Mouse (Mus musculus): ENCODE measurements around the gene Gxylt2.

Gxylt2 gene

DNA sequence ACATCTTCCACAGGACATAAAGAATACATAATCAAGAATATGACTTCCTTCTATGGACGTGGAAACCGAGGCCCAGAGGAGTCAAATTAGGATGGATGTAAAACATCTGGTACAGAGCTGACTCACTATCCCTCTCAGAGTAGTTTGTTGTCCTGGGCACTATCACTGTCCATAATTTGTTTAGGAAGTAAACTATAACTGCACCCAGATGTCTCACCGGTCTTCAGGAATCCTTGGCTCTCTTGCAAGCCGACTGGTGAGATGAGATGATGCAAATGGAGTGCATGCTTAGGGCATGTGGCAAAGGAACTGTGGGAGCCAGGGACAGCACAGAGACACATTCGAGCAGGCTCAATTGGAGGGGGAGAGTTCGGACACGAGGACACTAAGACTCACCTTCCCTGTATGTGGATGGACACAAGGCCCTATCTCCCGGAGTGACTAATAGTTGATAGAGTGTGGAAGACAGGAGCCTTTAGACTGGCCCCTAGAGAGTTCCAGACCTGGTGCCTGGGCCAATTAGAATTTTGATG, 10.8 kb downstream of the Gxylt2 start:
- DNase-seq (ENCODE audit: low read depth, low spot score), result no peak

DNA sequence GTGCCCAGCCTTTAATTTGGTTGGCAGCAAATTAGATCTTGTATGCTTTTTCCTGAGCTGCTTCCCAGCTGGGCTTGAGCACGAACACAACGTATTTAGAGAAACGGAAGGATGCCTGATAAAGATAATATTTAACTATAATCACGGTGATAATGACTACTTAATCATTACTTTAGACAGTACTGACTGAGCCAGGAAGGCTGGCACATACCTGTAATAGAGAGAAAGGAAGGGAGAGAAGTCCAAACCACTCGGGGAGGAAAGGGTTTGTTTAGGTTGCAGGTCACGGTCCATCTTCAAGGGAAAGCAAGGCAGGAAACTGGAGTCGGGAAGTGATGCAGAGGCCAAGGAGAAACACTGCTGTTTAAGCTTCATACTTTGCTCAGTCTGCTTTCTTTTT, 11.6 kb downstream of the Gxylt2 start:
- no peak for DNase-seq (ENCODE audit: low read depth, low spot score)

DNA sequence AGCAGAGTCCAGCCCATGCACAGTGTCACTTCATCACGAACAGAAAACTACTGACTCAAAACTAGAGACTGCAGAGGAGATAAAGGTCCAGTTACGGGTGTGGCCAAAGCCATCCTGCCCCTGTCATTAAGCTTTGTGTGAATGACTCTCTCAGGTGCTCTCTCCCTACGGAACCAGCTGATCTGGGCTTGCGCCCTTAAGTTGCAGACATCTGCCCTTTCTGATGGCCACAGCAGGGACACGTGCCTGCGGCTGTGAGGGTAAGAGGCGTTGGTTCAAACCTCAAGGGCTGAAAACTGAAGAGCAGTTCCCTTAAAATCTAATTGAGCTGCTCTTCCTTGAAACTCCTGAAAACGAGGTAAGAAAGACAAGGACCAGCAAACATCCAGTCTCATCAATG, 12.3 kb downstream of the Gxylt2 start:
- no peak for DNase-seq (ENCODE audit: low read depth, low spot score)

DNA sequence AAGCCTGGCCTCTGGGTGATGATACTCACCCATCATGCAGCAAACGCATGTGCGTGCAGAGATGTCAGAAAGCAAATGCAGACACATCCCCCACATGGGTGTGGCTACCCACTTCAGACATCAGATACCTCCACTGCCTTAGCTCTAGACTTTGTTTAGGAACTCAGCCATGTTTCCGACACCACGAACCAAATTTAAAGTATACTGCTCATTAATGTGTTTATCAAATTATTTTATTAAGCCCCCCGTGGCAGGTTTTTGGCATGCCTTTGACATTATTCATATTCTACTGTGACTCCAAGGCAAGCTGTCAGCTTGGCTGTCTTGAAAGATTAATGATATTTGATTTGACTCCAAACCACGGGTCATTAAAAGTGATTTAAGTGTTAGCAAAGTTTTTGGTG, 15.6 kb downstream of the Gxylt2 start:
- DNase-seq (ENCODE audit: low read depth, low spot score), result no peak

DNA sequence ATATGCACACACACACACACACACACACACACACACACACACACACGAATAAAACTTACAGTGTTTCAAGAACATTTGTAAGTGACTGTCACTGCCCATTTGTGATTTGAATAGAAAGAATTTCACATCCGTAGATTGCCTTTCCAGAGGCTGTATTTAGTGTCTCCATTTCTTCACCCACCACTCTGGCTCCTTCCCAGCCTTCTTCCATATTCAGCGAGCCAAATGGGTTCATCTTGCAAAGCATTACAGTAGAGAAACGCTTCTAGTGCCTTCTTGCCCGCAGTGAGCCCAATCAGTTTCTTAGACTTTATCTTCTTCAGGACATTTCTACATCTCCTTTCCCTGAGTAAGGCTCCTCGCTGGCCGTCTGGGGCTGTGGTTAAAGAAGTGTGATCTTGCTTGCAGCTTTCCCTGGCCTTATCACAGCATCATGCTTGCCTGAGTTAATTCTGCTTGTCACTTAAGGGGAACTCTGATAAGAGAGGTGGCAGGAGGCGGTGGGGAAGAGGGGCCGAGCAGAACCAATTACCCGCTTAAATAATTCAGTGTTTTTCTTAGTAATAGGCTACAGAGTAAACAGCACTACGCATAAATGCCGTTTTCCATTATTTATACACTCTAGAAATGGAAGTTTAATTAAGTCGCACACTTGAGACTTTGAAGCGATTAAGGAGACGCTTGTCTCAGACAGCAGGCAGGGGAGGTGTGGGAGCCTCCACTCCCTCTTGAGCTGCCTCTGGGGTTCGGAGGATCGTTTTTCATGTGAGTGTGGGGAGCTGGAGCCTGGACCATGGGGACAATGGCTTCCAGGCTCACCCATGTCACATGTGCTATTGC, 16.6 kb downstream of the Gxylt2 start:
- no peak for DNase-seq (ENCODE audit: low read depth, low spot score)

DNA sequence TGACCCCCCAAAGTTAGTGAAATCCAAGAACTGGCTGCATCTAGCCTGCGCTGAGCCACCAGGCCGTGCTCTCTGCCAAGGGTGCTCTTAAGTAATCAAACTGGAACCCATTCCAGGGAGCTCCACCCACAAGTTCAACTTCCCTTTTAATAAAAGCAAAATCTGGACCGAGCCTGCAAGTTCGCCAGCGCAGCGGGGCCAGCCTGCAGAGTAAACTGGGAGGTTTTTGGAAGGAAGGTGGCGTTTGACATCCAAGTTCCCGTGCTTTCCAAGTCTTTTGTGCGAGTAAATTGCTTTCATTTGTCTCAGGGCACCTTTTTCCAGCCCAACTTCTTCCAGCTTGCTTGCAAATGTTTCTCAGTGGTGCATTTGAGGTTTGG, 27.5 kb downstream of the Gxylt2 start:
- DNase-seq (ENCODE audit: low read depth, low spot score), result no peak

DNA sequence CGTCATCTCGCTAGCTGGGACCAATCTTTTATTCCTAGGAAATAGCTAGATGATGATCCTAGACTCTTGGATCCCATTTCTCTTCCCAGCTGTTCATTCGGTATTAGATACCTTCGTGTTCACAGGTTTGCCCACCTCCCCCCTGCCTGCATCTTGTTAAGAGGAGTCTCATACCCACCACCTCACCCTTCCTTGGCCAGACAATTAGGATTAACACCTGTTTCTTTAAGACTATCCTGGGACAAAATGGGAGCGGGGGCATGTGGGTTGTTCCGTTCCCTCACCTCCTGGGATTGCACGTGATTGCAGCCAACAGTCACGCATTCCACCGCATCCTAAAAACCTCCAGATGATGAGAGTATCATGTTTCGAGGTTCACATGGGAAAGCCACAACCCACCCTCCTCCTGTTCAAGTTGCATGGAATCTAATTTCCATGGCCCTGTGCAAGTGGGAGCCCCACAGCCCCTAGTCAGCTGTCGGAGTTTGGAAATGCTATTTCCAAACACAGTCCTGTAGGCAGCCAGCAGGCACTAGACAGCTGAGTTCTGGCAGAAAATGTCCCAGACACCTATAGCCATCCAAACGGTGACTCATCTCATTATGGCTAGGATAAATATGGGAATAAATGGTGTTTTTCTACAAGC, 28.0 kb downstream of the Gxylt2 start:
- no peak for DNase-seq (ENCODE audit: low read depth, low spot score)

DNA sequence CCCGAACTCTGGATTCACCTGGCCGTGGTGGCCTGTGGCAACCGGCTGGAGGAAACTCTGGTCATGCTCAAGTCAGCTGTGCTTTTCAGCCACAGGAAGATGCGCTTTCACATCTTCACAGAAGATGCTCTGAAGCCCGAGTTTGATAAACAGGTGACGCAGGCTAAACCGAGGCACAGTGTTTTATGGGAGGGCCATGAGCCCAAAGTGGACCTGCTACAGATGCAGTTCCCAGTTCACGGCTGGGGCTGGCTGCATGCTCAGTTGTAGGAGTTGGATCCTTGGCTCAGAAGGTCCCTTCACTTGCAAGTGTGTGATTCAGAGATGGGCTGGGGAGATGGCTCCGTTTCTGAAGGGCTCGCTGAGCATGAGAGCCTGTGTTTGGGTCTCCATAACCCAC, 28.7 kb downstream of the Gxylt2 start:
- no peak for DNase-seq (ENCODE audit: low read depth, low spot score)

DNA sequence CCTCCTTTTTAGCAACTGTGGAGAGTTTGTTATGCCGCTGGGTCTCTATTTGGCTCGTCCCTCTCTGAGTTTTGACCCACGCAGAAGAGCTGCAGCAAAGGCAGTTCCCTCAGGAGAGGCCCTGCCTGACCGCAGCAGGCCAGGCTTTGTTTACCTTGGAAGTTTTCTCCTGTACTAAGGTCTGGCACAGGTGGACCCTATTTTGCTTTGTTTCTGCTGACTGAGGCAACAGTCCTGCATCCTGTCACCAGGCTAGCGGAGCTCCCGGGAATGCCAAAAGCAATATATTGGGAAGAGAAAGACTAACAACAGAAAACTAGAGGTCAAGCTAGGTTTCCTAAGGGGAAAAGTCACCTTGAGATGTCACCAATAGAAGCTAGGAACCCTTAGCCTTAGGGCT, 29.8 kb downstream of the Gxylt2 start:
- DNase-seq (ENCODE audit: low read depth, low spot score), result no peak

DNA sequence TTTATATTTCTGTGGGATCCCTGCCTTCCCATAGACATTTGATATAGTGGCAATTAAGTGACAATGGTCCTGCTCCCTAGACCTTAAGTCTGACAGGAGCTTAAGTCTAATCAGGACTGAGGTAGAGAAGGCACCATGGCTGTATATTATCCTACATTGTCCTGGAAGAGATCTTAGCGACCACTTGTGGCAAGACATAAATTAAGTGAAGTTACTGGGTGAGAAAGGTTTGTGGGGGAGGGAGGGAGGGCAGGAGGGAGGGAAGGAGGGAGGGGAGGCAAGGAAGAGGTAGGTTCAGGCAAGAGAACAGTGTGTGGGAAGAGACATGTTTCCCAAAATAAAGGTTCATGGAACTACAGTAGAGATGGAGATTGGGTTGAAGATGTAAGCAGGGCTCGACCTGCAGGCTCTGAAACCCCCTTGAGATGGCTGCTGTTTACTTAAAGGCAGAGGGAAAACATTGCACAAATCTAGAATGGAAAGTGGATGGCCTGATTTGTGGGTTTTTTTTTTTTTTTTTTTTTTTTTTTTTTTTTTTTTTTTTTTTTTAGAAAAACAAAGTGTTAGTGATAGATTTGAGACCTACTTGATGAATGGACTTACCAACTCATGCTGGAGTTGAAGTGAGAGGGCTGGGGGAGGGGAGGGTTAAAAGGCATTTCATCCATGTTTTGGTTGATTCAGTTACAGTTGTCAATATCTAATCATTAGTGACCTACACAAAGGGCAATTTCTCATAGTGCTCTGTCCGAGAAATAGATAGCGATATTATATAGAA, 54.1 kb downstream of the Gxylt2 start:
- DNase-seq (ENCODE audit: low read depth, low spot score), result no peak

DNA sequence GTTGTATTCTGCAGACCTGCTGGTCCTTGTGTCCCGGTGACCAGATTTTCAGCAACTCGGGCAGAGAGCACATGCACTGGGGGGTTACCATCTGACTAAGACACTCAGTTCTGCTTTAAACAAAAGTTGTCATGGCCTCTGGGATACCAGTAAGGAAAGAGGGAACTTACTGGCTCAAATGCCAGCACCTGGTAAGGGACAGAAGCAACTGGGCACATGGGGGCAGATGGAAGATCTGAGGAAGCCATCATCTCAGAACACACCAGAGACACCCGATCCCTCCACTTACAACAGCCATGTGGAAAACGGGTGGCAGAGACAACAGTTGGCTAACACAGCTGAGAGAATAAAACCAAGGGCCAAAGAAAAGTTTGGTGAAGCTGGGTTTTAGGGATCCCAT, 63.2 kb downstream of the Gxylt2 start:
- no peak for DNase-seq (ENCODE audit: low read depth, low spot score)

DNA sequence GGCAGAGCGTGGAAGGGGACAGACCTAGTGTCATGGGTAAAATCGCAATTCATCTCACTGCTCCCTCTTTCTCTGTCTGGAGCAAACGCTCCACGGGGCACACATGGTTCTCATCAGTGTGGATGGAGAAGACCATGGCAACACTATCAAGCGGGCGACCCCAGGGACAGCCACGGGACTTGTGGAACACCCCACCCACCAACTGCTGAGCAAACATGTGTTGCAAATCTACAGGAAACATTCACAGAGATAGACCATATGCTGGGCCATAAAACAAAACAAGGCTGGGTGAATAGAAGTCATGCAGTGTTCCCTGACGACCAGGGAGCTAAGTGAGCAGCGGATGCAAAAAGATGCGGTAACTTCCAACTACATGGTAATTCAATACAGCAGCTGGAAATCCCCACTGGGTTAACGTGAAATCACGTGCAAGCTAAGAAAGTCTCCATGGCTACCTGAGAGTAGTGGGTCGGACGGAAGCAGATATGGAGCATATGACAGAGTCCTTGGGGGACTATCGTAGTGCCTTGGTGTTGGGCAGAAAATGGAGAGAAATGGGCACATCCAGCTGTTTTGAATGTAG, 71.5 kb downstream of the Gxylt2 start:
- no peak for DNase-seq (ENCODE audit: low read depth, low spot score)

DNA sequence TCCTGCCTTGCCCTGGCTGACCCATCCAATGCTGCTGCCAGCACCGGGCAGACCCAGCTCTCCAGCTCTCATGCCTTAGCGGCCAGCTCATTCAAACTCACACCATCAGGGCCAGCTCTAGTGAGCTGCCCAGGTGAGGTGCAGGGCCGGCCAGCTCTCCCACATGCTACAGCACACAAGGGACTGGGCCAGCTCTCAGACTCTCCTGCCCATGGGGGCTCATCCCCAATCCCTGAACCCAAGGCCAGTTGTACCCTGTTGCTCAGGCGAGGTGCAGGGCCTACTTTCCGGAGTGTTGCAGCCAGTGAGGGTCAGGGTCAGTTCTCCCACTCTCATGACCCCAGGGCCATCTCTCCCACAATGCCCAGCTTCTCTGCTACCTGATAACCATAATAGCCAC, 74.1 kb downstream of the Gxylt2 start:
- no peak for DNase-seq (ENCODE audit: low read depth, low spot score)

DNA sequence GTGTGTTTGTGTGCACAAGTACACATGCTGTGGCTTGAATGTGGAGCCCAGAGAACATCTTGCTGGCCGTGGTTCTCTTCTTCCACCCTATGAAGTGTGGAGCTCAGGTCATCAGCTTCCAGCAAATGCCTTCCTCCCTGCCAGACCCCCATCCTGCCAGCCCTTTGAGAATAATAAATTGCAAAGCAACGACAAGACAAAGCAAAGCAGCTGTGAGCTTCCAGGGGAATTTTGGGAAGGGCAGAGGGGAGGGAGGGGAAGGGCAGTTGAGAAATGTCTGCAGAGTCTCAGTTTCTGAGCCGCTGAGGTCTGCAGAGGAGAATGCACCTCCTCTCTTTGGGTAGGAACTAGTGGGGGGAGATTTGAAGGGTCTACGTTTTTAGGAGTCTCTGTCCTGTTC, 75.9 kb downstream of the Gxylt2 start:
- no peak for DNase-seq (ENCODE audit: low read depth, low spot score)

DNA sequence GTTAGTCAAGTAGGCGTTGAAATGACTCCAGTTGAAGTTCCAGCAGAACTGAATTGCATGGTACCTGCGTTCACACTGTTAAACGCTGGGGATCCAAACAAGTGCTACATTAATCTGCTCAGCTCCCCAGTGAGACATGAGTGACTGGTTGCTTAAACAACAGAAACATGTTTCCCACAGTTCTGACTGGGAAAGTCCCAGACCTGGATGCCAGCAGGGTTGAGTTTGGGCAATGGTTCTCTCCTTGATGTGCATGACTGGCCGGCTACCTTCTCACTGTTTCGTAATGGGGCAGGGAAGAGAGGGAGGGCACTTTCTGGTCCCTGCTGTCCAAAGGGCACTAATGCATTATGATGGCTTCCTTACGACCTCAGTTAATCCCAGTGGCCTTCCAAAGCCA, 77.1 kb downstream of the Gxylt2 start:
- DNase-seq (ENCODE audit: low read depth, low spot score), result no peak

DNA sequence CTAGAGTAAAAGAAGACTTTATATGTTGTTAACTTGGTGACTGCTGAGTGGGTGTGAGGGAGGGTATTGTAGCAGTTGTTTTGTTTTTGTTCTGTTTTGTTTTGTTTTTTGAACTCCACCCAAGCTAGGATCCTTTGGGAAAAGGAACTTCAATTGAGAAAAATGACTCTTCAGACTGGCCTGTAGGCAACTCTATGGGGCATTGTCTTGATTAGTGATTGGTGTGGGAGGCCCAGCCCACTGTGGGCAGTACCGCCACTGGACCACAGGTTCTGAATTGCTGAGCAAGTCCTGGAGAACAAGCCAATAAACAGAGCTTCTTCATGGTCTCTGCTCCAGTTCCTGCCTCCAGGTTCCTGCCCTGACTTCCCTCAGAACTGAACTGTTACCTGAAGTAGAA, 83.2 kb downstream of the Gxylt2 start:
- DNase-seq (ENCODE audit: low read depth, low spot score), result no peak

DNA sequence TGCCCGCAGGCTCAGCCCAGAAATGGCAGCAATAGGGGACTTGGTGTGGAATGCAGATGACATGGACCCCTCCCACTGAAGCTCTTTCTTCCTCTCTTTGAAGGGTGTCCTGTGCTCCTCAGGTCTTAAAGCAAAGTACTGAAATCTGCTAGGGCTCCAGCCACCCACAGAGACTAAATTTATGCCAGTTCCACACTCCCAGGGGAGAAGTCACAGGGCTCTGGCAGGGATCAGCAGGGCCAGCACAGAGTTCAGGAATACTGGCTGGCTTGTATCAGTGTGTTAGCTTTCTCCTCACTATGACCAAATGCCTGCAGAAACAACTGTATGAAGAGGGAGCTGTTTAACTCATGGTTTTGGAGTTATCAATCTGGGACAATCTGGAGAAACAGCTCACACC, 84.6 kb downstream of the Gxylt2 start:
- no peak for DNase-seq (ENCODE audit: low read depth, low spot score)

DNA sequence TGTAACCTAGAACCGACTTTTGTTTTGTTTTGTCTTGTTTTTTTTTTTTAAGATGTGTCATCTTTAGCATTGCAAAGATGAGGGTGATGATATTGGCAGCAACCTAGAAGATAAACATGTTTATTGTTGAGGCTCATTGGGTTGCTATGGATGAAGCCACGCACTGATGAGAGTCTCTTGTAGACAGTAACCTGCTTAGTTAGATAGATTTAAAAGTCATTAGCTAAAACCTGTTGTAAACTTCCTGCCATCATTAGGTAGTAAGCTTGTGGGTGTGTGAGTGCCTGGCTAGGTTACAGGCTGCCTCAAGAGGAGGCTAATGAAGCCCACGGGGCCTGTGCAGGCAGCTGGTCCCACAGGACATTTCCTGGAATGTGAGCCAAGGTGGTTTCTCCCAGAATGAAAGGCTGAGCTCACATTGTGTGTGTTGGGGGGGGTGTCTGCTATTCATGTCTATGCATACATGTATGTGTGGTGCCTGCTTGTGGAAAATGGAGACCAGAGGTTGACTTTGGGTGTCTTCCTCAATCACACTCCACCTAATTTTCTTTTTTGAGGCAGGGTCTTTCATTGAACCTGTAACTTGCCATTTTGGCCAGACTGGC, 87.6 kb downstream of the Gxylt2 start:
- no peak for DNase-seq (ENCODE audit: low read depth, low spot score)

DNA sequence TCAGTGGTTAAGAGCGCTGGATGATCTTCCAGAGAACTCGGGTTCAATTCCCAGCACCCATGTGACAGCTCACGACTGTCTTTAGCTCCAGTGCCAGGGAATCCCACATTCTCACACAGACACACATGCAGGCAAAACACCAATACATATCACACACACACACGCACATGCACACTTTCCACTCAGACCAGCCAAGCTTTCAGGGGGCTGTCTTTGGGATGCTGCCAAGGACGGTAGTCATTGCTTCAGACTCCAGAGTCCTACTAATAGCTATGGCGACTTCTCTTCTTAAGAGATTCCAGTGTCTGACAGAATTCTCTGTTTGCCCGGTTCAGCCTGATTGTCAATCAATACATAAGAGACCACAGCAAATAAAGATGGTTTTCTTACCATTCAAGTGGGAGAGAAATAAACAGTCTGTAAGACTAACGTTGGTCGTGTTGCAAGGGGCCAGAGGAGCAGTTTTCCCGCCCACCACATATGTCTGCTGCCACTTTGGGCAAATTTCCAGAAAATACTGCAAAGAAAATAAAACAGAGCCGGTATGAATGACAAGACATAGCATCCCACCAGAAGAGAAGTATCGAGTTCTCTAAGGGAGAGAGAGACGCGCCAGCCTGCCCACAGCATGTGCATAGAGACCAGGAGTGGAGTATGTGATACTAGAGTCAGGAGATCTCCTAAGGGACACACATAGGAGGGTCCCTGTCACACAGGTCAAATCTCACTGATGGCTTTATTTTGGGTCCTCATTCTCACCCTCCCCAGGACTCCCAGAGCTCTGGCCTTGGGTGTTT, 88.6 kb downstream of the Gxylt2 start:
- no peak for DNase-seq (ENCODE audit: low read depth, low spot score)

DNA sequence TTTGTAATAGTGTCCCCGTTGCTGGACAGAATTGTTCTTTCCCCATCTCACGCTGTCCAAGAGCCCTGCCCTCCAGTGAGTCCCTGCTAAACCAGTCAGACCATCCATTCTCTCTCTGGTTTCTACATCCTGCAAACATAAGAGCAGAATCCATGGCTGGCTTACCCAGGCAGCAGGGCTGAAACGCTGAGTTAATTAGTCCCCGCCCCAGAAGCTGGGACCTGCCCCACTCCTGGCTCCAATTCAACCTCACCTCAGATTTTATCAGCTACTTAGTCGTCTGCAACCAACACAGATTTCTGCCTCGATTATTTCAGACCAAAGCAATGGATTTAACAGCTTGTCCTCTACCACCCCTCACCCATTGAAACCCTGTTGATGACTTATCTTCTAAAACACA, 91.3 kb downstream of the Gxylt2 start:
- no peak for DNase-seq (ENCODE audit: low read depth, low spot score)

DNA sequence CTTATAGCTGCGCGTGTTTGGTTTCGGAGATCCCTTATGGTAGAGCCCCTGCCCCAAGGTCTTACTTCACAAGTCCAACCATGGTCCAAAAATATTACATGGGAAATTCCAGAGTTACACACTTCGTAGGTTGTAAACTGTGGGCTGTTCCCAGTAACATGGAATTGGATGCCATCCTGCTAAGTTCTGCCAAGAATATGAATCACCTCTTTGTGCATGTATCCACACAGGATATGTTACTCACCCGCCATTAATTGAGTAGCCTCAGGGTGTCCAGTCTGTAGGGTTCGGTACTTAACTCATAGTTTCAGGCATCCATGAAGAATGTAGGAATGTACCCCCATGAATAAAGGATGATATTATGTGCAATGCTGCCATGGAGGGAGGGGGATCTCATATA, 94.8 kb downstream of the Gxylt2 start:
- no peak for DNase-seq (ENCODE audit: low read depth, low spot score)
